In genomic region chr3:136570517-136570916, GRCm38 (mm10) we compare ENCODE assay signal across 21 mouse cellular contexts.
A peak's percentile ranks its signal among the peaks of the same experiment; 100 is the strongest.
DNase-seq lines count a peak whose midpoint lies in the region; ATAC-seq and TF ChIP-seq lines count a peak whose summit lies in the region.
"Had no signal": no experiment of that assay in that cellular context is flagged by ENCODE, and none has a peak within 500 bp of the region (broad histone marks: within the 10 kb centered on the region; RNA-seq: fewer than 3 reads in every experiment).

No protein-coding gene starts in this region.

- TF ChIP-seq EP300 in heart, adult 2 months (IDR thresholded peaks at IDR 0.05; ENCODE audit: insufficient read depth, low read depth, low read length), result no peak

- no peak overlapping the region for H3K4me3 ChIP-seq in heart, adult 2 months
- no peak overlapping the region for H3K4me3 ChIP-seq in forebrain, embryonic 13.5 days
- H3K4me3 ChIP-seq: gastrocnemius, adult 2 months; heart, embryonic 15.5 days; neural tube, embryonic 13.5 days had no signal

- no peak for DNase-seq in heart, adult 2 months
- no peak for DNase-seq in heart, adult 11 months
- DNase-seq in Muller cell, postnatal 12 days (ENCODE audit: inconsistent ontology term), result peak; percentile 11
- DNase-seq in kidney, postnatal 4 days, result peak; percentile 7 to 8
- DNase-seq in adrenal gland, adult 2 months, result no peak
- DNase-seq: adrenal gland, postnatal 14 days; gastrocnemius, adult 2 months; heart, adult 18-20 months; left cerebral cortex, postnatal 4 days; lung, adult 18-20 months; lung, postnatal 36 days; right cerebral cortex, postnatal 14 days; thymus, postnatal 25 days had no signal

- no peak for TF ChIP-seq POLR2A in heart, adult 2 months (IDR thresholded peaks at IDR 0.05; ENCODE audit: insufficient read depth, low read depth, low read length)

- peak; percentile 47; the same call in 1 of the 2 replicates for ATAC-seq in common myeloid progenitor, adult 5-6 weeks (replicated peaks; ENCODE audit: low read depth, poor library complexity, severe bottlenecking)
- no peak for ATAC-seq in forebrain, embryonic 13.5 days
- ATAC-seq: CD4-positive, CD25-positive, alpha-beta regulatory T cell, adult 4 months had no signal

- no peak overlapping the region for H3K4me2 ChIP-seq in forebrain, embryonic 13.5 days
- H3K4me2 ChIP-seq: heart, embryonic 15.5 days; midbrain, embryonic 11.5 days; neural tube, embryonic 13.5 days had no signal

- intact Hi-C loops in heart, adult 2 months (cut with DNase I), result no loop called here

- no peaks in the 10 kb centered on the region for H3K36me3 ChIP-seq in heart, adult 2 months (ENCODE audit: control insufficient read depth, insufficient read depth, low read length)
- no peaks in the 10 kb centered on the region for H3K36me3 ChIP-seq in forebrain, embryonic 13.5 days (ENCODE audit: poor library complexity, severe bottlenecking)
- H3K36me3 ChIP-seq: G1E; heart, embryonic 15.5 days; neural tube, embryonic 13.5 days had no signal

- WGBS in heart, adult 2 months, result 40% methylated on average over 1 of the region's 1 CpGs
- WGBS in forebrain, embryonic 13.5 days, result 79% methylated on average over 1 of the region's 1 CpGs

- TF ChIP-seq CTCF in heart, adult 2 months (IDR thresholded peaks at IDR 0.05), result 0 out of 2 replicates have a peak, but pooled peaks have one; percentile 6

- H3K27ac ChIP-seq in heart, adult 2 months, result no peak overlapping the region
- H3K27ac ChIP-seq in forebrain, embryonic 13.5 days, result no peak overlapping the region
- H3K27ac ChIP-seq: gastrocnemius, adult 2 months; heart, embryonic 15.5 days; neural tube, embryonic 13.5 days; stomach, postnatal 0 days had no signal

- no peaks in the 10 kb centered on the region for H3K27me3 ChIP-seq in heart, adult 2 months (ENCODE audit: control insufficient read depth, insufficient read depth, low read length)
- no peaks in the 10 kb centered on the region for H3K27me3 ChIP-seq in forebrain, embryonic 13.5 days
- H3K27me3 ChIP-seq: heart, embryonic 15.5 days; neural tube, embryonic 13.5 days had no signal

- no peak overlapping the region for H3K9ac ChIP-seq in heart, adult 2 months (ENCODE audit: low read depth, low read length)
- no peak overlapping the region for H3K9ac ChIP-seq in forebrain, embryonic 13.5 days
- H3K9ac ChIP-seq: heart, embryonic 15.5 days; neural tube, embryonic 13.5 days had no signal

- no peaks in the 10 kb centered on the region for H3K4me1 ChIP-seq in heart, adult 2 months (ENCODE audit: control insufficient read depth, insufficient read depth, low read length)
- no peaks in the 10 kb centered on the region for H3K4me1 ChIP-seq in forebrain, embryonic 13.5 days
- H3K4me1 ChIP-seq: heart, embryonic 15.5 days; neural tube, embryonic 13.5 days had no signal

- H3K79me2 ChIP-seq in heart, adult 2 months (replicated peaks; ENCODE audit: control insufficient read depth, insufficient read depth, low read length), result no peaks in the 10 kb centered on the region

- H3K9me3 ChIP-seq in forebrain, embryonic 13.5 days (replicated peaks), result no peaks in the 10 kb centered on the region
- H3K9me3 ChIP-seq: G1E; heart, embryonic 15.5 days; neural tube, embryonic 13.5 days had no signal

Comparison
In these comparisons a context has a peak if more than half of its experiments do, and no peak if none do; other contexts are left out.
1. DNase-seq: peak in Muller cell, postnatal 12 days (single experiment) and kidney, postnatal 4 days (2 of 2); none in heart, adult 2 months (0 of 2), heart, adult 11 months (single experiment) and adrenal gland, adult 2 months (single experiment).